Mouse (Mus musculus) left cerebral cortex, adult 8-10 months (tissue): ENCODE measurements at regions not wholly inside any gene's neighbourhood (a gene's known extent, or its start where the extent isn't known, plus 50 kb on each side); places are given as distances from the start of the nearest gene placed in this dataset.

Experiments
- DNase-seq, 2 experiments: peaks; one replicate each; pipeline ENCODE4 v3.0.0; 2022; ENCODE audit warnings: low spot score in 2 of 2

DNA sequence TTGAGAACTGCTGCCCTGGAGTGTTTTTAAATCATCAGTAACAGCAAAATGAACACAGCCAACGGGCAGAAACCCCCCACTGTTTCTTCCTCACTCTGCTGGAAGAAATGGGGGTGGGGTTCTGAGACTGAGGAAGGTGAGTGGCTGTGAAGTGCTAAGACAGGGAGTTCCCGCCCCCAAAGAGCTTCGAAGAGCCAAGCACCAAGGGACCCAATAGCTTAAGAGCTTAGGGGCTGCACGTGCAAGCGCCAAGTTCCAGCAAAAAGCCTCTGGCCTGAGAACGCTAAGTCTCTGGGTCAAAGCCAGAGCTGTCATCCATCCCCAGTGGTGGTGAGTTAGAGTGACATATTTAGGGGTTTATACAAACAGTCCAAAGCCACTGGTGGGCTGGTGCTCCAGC is 55.1 kb upstream of the Pcbd1 start:
- DNase-seq: no peak

- no peak for DNase-seq
These were observed 60.5 kb upstream of the Pcbd1 start for GRCm38 (mm10) chr10:61028598-61028997.

- DNase-seq: no peak
These were observed 61.9 kb upstream of the Pcbd1 start for GRCm38 (mm10) chr10:61027215-61027614.

DNA sequence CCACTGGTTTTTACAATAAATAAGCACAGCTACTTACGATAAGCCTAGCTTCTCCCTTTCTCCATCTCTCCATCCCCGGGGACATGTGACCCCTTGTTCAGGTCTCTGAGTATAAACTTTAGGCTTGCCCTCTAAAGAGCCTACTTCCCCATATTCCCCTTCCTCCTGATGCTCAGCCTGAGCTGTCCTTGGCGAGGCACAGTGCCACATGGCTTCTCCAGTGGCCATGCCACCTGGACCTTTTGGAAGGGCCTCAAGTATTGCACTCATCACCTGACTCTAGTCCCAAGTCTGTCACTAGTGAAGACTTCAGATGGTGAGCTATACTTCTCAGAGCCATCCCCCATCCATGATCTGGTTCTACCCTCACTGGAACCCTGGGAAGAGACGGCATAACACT is 64.1 kb upstream of the Pcbd1 start:
- no peak for DNase-seq

GRCm38 (mm10) chr10:61024166-61024565 is 65.0 kb upstream of the Pcbd1 start:
- DNase-seq: no peak

GRCm38 (mm10) chr10:61023431-61023830 is 65.7 kb upstream of the Pcbd1 start:
- no peak for DNase-seq

GRCm38 (mm10) chr10:61019566-61019965 is 69.6 kb upstream of the Pcbd1 start:
- DNase-seq: no peak

DNA sequence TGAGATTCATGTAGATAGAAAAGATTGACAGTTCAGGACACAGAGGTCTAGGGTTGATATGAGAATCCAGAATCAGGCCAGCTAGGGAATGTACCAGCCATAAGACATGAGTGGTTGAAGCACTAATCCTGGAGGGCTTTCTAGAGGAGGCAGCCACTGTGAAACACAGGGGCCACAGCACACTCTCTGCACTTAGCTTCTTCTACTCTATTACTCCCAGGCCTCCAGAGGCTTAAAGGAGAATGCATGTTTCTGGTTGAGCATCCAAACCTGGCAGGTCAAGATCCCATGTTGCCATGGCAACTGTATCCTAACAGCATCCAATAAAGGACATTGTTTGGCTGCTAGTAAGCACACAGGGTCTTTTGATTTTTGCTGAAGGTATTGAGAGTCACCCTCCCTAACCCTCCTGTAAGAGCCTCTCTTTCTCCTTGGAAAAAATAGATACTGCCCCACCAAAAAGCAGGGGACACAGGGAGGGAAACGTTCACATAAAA is 76.9 kb upstream of the Pcbd1 start:
- no peak for DNase-seq

GRCm38 (mm10) chr10:61010697-61011096 is 78.4 kb upstream of the Pcbd1 start:
- DNase-seq: no peak

DNA sequence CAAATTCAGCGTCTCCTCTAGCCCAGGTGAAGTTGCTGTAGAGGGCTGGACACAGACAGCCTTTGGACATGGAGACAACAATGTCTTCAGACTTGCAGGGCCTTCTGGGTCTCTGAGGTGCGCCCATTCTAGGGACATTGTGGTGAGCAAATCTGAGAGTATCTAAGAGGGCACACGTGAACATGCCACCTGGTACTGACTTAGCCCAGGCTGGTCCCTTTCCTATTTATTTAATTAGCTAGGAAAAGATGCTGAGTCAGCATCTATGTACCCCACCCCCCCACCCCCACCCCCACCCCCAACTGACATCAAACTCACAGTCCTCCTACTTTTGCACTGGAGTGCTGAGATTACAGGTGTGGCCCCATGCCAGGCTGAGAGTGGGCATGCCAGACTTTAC is 81.7 kb upstream of the Pcbd1 start:
- DNase-seq: no peak

DNA sequence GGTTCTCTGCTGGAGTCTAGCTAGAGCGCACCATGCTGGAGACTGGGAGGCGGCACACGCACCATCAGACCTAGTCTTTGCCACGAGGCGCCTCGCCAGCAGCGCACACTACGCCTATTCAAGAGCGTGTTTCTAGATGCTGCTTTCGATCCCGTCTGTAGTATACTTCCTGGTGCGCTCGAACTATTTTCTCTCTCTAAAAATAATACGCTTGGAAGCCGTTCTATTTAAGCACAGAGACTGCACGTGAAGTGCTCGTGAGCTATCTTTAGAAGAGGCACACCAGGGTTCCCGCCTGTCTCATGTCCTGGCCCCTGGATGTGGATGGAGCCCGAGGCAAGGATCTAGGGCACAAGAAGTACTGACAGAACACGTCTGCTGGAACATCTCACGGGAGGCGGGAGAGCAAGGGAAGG is 87.4 kb upstream of the Pcbd1 start:
- no peak for DNase-seq

DNA sequence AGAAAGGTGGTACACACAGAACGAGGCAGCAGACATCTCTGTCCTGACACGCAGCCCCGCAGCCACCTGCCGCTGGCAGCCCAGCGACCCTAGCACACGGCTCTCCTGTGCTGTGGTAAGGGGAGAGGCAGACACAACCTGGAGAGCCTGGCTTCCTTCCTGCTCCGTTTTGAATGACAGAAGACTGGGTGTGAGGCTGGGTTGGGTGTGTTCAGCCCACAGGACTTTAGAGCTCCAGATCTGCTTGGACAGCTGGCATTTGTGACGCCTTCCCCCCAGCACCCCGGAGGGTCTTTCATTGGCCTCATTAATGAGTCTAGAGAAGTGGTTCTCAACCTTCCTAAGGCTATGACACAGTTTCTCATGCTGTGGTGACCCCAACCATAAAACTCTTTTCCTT is 91.7 kb upstream of the Pcbd1 start:
- no peak for DNase-seq

- peak in 1 of 2 experiments; percentile 41 for DNase-seq
These were observed 93.1 kb upstream of the Pcbd1 start for GRCm38 (mm10) chr10:60995908-60996640.

GRCm38 (mm10) chr10:60985109-60985576 is 104.0 kb upstream of the Pcbd1 start:
- DNase-seq: no peak

- no peak for DNase-seq
These were observed 107.4 kb upstream of the Pcbd1 start for GRCm38 (mm10) chr10:60981770-60982169.

DNA sequence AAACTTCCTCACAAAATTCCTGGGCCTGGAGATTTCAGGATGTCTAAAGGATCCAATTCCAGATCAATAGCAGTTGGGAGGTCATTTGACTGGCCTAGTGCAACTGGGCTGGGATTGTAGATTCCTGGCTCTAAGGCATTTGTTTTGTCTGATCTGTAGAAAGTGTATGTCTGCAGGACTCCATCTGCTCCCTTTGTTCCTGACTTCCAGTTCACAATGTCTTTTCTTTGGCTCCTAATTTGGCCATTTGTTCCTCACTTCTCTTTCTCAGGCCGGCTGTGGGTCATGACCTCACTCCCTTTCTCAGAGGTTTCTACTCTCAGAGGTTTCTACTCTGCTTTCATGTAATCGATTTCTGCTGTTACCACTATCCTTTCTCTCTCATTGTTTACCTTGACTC is 115.5 kb upstream of the Pcbd1 start:
- no peak for DNase-seq

GRCm38 (mm10) chr10:60964843-60965242 is 124.3 kb upstream of the Pcbd1 start:
- DNase-seq: no peak

- DNase-seq: no peak
These were observed 126.4 kb upstream of the Unc5b start for GRCm38 (mm10) chr10:60957820-60958233.

DNA sequence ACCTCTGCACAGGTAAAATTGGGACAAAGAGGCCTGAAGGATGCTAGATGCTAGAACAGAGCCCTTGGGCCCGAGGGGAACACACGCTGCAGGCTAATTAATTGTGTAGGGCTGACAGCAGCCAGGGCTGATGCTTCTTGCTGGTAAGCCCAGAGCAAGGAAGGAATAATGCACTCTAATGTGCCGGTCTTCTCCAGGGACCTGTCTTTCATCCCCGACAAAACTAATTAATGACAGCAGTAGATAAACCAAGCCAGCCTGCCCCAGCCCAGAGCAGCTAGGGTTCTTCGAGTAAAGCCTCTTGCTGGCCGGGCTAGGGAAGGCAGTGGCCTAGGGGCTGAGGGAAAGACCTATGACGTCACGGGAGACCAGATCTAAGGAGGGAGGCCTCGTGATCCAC is 124.1 kb upstream of the Unc5b start:
- DNase-seq: no peak

DNA sequence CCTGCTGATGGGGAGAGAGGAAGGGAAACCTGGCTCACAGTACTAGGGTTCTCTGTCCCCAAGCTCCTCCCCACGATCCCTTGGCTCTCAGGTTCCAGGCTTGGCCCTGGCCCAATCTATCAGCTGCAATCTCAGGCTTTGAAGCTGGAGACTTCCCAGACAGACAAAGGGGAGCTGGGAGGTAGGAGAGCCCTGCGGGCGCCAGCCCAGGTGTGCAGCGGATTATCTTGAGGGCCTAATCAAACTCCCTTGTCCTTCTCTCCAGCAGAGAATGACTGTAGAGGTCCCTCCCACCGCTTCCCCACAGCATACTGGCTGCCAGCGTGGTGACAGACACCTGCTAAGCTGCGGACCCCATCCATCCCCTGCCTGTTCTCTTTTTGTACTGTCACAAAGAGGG is 121.1 kb upstream of the Unc5b start:
- DNase-seq: no peak

DNA sequence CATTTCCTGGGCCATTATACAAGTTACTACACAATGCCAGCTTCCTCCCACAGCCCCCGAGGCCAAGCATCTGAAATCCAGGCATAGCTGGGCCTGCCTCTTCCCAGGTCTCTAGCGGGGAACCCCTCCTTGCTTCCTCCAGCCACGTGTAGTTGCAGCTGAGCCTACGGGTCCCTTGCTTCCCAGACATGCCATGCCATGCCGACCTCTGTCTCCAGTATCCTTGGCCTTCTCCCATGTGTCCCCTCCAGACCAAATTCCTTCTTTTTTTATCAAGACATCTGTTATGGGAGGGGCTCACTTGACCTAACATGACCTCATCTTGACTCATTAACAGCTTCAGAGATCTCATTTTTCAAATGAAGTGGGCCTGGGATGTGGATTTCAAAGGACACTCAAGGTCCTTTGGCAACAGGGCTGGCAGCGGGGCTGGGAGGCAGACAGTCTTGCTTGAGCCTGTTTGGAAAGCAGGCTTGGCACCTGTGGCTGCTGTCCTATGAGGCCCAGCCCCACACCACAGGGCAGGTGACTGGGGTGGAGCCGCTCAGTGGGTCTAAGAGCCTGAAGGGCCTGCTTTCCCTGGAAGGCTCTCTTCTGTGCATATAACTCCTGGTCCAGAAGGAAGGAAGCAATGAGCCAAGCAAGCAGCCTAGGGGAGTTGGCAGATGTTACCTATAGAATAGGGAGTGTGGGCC is 117.7 kb upstream of the Unc5b start:
- no peak for DNase-seq

DNA sequence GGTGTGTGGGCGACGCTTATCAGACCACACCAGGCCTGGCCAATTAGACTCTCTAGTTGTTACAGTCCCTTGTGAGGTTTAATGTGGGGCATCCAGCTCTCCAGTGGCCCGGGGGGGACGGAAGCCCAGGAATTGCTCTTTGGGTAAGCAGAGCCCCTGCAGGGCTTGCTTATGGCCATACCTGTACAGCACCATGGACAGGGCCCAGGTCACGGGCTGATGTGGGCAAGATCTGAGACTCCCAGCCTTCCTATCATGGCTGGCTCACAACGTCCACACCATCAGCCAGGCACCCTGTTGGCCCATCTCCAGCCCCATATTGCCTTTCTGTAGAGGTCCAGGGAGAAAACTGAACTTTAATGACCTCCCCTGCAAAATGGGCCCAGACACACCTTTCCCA is 111.7 kb upstream of the Unc5b start:
- no peak for DNase-seq

GRCm38 (mm10) chr10:60938749-60939148 is 107.4 kb upstream of the Unc5b start:
- no peak for DNase-seq
